Mouse (Mus musculus): ENCODE results near the gene H60b.

GRCm38 (mm10) chr10:22149691-22150465 is 8.5 kb upstream of the H60b start:
- TF ChIP-seq MYOD1 (IDR thresholded peaks at IDR 0.05; ENCODE audit: control insufficient read depth in 1 of 3, insufficient read length in 2 of 3, low read depth in 2 of 3), result no peak
- no peak for TF ChIP-seq POLR2A (IDR thresholded peaks at IDR 0.05; ENCODE audit: insufficient read length, low read depth)
- no peak for TF ChIP-seq TCF12 (IDR thresholded peaks at IDR 0.05; ENCODE audit: insufficient read depth, poor library complexity, severe bottlenecking)
- TF ChIP-seq MYOG (IDR thresholded peaks at IDR 0.05; ENCODE audit: control insufficient read depth in 1 of 3, insufficient read depth in 1 of 3, insufficient read length in 2 of 3, low read depth in 2 of 3), result no peak
- no peak for TF ChIP-seq MAX (IDR thresholded peaks at IDR 0.05; ENCODE audit: low read depth)
- TF ChIP-seq E2F4 (IDR thresholded peaks at IDR 0.05; ENCODE audit: insufficient read depth), result no peak
- no peak for TF ChIP-seq USF1 (IDR thresholded peaks at IDR 0.05; ENCODE audit: low read depth)
- TF ChIP-seq POLR2AphosphoS2 (IDR thresholded peaks at IDR 0.05; ENCODE audit: insufficient read length, low read depth), result no peak

Data from myocyte (in vitro differentiated cells).